Mouse (Mus musculus) retina, embryonic 14.5 days (tissue): Measurements from ENCODE around the gene Gm14408.
"Not testable (repeated sequence)": the region's sequence is repeated elsewhere in the genome, so short reads cannot be mapped to it uniquely, and the experiment has no call there.

Experiments
- DNase-seq: peaks from one replicate; pipeline ENCODE4 v3.0.0-alpha.2; 2015; ENCODE audit warnings: low spot score

Gm14408 gene

DNA sequence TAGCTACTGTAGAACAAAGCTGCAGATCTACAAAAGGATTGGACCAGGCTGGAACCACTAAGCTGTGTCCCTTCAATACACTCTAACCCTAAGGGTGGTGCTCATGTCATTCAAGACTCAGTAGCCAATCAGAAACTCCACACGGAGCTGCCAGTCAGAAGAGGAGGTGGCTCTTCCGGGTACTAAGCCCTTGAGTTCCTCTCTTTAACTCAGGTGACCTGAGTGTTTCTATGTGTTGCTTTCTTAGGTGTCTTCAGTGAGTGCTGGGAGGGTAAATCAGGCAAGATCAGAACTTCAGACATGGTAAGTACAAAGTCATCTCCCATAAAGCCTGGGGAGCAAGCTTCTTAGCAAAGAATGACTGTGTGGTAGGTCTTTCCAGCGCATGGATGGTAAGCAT lies at the start of gene Gm14408:
Gene Gm14408, plus strand, starts transcription at position 301 of the 400 bp plus-strand sequence.
- not testable (repeated sequence) for DNase-seq

DNA sequence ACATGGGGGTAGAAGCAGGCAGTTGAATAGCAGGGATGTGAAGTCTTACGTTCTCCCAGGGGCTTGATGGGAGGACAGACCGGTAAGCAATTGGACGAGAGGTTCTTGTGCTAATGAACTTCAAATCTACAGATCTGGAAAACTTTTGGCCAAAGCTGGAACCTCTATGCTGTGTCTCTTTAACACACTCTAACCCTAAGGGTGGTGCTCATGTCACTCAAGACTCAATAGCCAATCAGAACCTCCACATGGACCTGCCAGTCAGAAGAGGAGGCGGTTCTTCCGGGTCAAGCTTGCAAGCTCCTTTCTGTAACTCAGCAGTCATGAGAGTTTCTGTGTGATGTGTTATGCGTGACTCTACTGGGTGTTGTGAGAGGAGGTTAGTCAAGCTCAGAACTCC lies 32.6 kb upstream of the Gm14408 start, which contains the start of gene Gm14295:
Gene Gm14295, plus strand, starts transcription at position 301 of the 400 bp plus-strand sequence.
- DNase-seq, result not testable (repeated sequence)

DNA sequence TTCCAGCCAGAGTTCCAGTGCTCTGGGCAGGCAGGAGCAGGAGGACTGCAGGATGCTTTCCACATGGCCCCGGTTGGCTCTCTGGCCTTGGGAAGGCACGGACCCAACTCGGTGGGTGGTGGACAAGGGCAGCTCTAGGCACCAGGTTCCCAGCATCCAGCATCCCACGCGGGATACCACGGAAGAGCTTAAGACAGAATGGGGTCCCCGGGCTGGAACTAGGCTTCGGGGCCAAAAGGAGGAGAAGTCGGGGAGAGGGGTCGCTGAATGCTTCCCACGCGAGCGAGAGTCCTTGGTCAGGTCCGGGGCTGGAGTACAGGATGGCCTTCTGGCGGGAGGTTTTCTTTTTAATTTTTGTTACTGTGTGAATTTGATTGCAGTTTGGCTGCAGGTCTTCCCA lies 32.2 kb upstream of the Gm14408 start:
- DNase-seq, result not testable (repeated sequence)
